Mouse (Mus musculus) cerebellum, postnatal 10 days (tissue): Measurements from ENCODE around the gene Nmi.
A peak's percentile ranks its signal among the peaks of the same experiment; 100 is the strongest.

Experiments used
- DNase-seq, 2 experiments: peaks; one replicate each; pipeline ENCODE4 v3.0.0; 2021; ENCODE audit warnings: mixed read lengths in 2 of 2

Nmi gene

GRCm38 (mm10) chr2:51938750-51939149 lies 34.5 kb downstream of the Nmi start:
- no peak for DNase-seq

GRCm38 (mm10) chr2:51937004-51937403 lies 36.3 kb downstream of the Nmi start:
- DNase-seq = no peak

GRCm38 (mm10) chr2:51936585-51936984 lies 36.7 kb downstream of the Nmi start:
- no peak for DNase-seq

GRCm38 (mm10) chr2:51935921-51936320 lies 37.4 kb downstream of the Nmi start:
- no peak for DNase-seq

GRCm38 (mm10) chr2:51934574-51935334 lies 38.5 kb downstream of the Nmi start, which contains the start of gene Rbm43:
TSS of gene Rbm43 (minus strand) at chr2:51935163.
- peak; percentile 85 to 87 for DNase-seq

GRCm38 (mm10) chr2:51933341-51934134 lies 39.8 kb downstream of the Nmi start:
- DNase-seq = no peak

GRCm38 (mm10) chr2:51931241-51931640 lies 42.1 kb downstream of the Nmi start:
- no peak for DNase-seq

GRCm38 (mm10) chr2:51914944-51915680 lies 58.2 kb downstream of the Nmi start:
- peak; percentile 90 to 93 for DNase-seq

- peak; percentile 20 to 24 for DNase-seq
Measured at GRCm38 (mm10) chr2:51914532-51914931, 58.8 kb downstream of the Nmi start.

- DNase-seq = no peak
Measured at GRCm38 (mm10) chr2:51912740-51913139, 60.6 kb downstream of the Nmi start.

- no peak for DNase-seq
Measured at GRCm38 (mm10) chr2:51911864-51912263, 61.4 kb downstream of the Nmi start.

GRCm38 (mm10) chr2:51907538-51908110 lies 65.7 kb downstream of the Nmi start:
- DNase-seq = peak in 1 of 2 experiments; percentile 21

GRCm38 (mm10) chr2:51905637-51906036 lies 67.7 kb downstream of the Nmi start:
- no peak for DNase-seq
